Comparison of ENCODE assay signal across 12 mouse cellular contexts in the genomic region with DNA sequence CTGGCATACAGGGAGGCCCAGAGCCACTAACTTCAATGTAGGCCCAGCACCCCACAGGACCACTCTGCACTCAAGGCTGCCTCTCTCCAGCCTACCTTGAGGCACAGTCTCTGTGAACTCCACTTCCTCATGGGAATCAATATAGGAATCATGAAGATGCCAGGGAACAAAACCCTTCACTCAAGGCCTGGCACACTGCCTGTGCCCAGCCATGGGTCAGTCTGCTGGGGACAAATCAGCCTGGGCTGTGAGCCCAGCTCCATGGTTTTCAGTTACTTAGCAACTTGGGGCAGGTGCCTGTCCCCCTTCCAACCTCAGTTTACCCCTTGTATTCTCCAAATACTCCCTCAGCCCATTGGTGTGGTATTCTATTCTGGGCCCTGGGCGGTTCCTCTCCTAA.
DNase-seq lines count a peak whose midpoint lies in the region; ATAC-seq and TF ChIP-seq lines count a peak whose summit lies in the region.
"Had no signal": no experiment of that assay in that cellular context is flagged by ENCODE, and none has a peak within 500 bp of the region (broad histone marks: within the 10 kb centered on the region; RNA-seq: fewer than 3 reads in every experiment).

No protein-coding gene starts in this region.

- H3K4me2 ChIP-seq in hindbrain, postnatal 0 days (ENCODE audit: low read depth, low read length) = no peak overlapping the region
- H3K4me2 ChIP-seq in hindbrain, embryonic 13.5 days = no peak overlapping the region
- H3K4me2 ChIP-seq in midbrain, embryonic 14.5 days (ENCODE audit: low read length) = no peak overlapping the region
- H3K4me2 ChIP-seq in midbrain, embryonic 16.5 days (ENCODE audit: low read length) = no peak overlapping the region
- no peak overlapping the region for H3K4me2 ChIP-seq in midbrain, postnatal 0 days (ENCODE audit: low read depth, low read length, poor library complexity, severe bottlenecking)

- no peak for TF ChIP-seq CTCF in hindbrain, postnatal 0 days (IDR thresholded peaks at IDR 0.05; ENCODE audit: low read depth)
- TF ChIP-seq CTCF in midbrain, postnatal 0 days (IDR thresholded peaks at IDR 0.05) = no peak

- 0 out of 2 replicates have a peak, but pooled peaks cover 6% of the 10 kb centered on the region for H3K4me1 ChIP-seq in hindbrain, postnatal 0 days (ENCODE audit: insufficient read depth, low read length)
- peaks cover 38% of the 10 kb centered on the region for H3K4me1 ChIP-seq in hindbrain, embryonic 13.5 days (replicated peaks)
- peaks cover 27% of the 10 kb centered on the region for H3K4me1 ChIP-seq in midbrain, embryonic 14.5 days (ENCODE audit: control insufficient read depth, insufficient read depth, low read length)
- peaks cover 25% of the 10 kb centered on the region for H3K4me1 ChIP-seq in midbrain, embryonic 16.5 days (ENCODE audit: control insufficient read depth, insufficient read depth, low read length)
- H3K4me1 ChIP-seq in midbrain, postnatal 0 days (ENCODE audit: insufficient read depth, low read length) = peaks cover 5% of the 10 kb centered on the region; the same call in 1 of the 2 replicates

- H3K27me3 ChIP-seq in hindbrain, postnatal 0 days (ENCODE audit: insufficient read depth, low read length) = no peaks in the 10 kb centered on the region
- peaks cover 19% of the 10 kb centered on the region for H3K27me3 ChIP-seq in hindbrain, embryonic 13.5 days
- no peaks in the 10 kb centered on the region for H3K27me3 ChIP-seq in midbrain, embryonic 14.5 days (ENCODE audit: control insufficient read depth, insufficient read depth, low read length)
- no peaks in the 10 kb centered on the region for H3K27me3 ChIP-seq in midbrain, embryonic 16.5 days (ENCODE audit: control insufficient read depth, insufficient read depth, low read depth, low read length)
- H3K27me3 ChIP-seq in midbrain, postnatal 0 days (ENCODE audit: insufficient read depth, low read length) = no peaks in the 10 kb centered on the region

- no peak for ATAC-seq in cerebellum, adult (ENCODE audit: insufficient number of reproducible peaks, low FRiP score, low TSS enrichment)
- no peak for ATAC-seq in hindbrain, postnatal 0 days
- no peak for ATAC-seq in hindbrain, embryonic 13.5 days (ENCODE audit: low FRiP score)
- no peak for ATAC-seq in midbrain, embryonic 14.5 days (ENCODE audit: low FRiP score, low TSS enrichment)
- no peak for ATAC-seq in midbrain, embryonic 16.5 days
- no peak for ATAC-seq in midbrain, postnatal 0 days (ENCODE audit: low FRiP score)
- ATAC-seq: liver, postnatal 0 days had no signal

- peak; percentile 41 to 53 for DNase-seq in cerebellum, postnatal 14 days
- DNase-seq in hindbrain, postnatal 0 days (ENCODE audit: low spot score) = peak; percentile 83
- DNase-seq in midbrain, embryonic 14.5 days = peak; percentile 69
- peak; percentile 78 for DNase-seq in midbrain, postnatal 0 days (ENCODE audit: low spot score)
- DNase-seq in urinary bladder, postnatal 4 days (ENCODE audit: low spot score in 2 of 2) = no peak
- DNase-seq: B cell, adult 2 months; cerebellum, adult 9-11 months; liver, postnatal 0 days; thymus, adult 2 months had no signal

- H3K9me3 ChIP-seq in hindbrain, postnatal 0 days (ENCODE audit: low read length) = no peaks in the 10 kb centered on the region
- no peaks in the 10 kb centered on the region for H3K9me3 ChIP-seq in hindbrain, embryonic 13.5 days
- H3K9me3 ChIP-seq in midbrain, embryonic 14.5 days (ENCODE audit: control insufficient read depth, low read length) = no peaks in the 10 kb centered on the region
- no peaks in the 10 kb centered on the region for H3K9me3 ChIP-seq in midbrain, embryonic 16.5 days (replicated peaks; ENCODE audit: control insufficient read depth, low read length, poor library complexity, severe bottlenecking)
- no peaks in the 10 kb centered on the region for H3K9me3 ChIP-seq in midbrain, postnatal 0 days (ENCODE audit: low read length)

- no peak overlapping the region for H3K27ac ChIP-seq in hindbrain, postnatal 0 days
- no peak overlapping the region; the same call in 1 of the 2 replicates for H3K27ac ChIP-seq in hindbrain, embryonic 13.5 days
- peak overlapping the region; percentile 87; the same call in 1 of the 2 replicates for H3K27ac ChIP-seq in midbrain, embryonic 14.5 days (replicated peaks; ENCODE audit: low read depth, low read length)
- no peak overlapping the region for H3K27ac ChIP-seq in midbrain, embryonic 16.5 days (ENCODE audit: low read length)
- H3K27ac ChIP-seq in midbrain, postnatal 0 days (ENCODE audit: low read depth, low read length) = no peak overlapping the region

- H3K9ac ChIP-seq in hindbrain, postnatal 0 days (replicated peaks; ENCODE audit: low read length) = no peak overlapping the region
- no peak overlapping the region for H3K9ac ChIP-seq in hindbrain, embryonic 13.5 days
- H3K9ac ChIP-seq in midbrain, embryonic 14.5 days (replicated peaks; ENCODE audit: low read length) = no peak overlapping the region
- H3K9ac ChIP-seq in midbrain, embryonic 16.5 days (ENCODE audit: low read depth, low read length) = no peak overlapping the region
- no peak overlapping the region for H3K9ac ChIP-seq in midbrain, postnatal 0 days (replicated peaks; ENCODE audit: low read length, poor library complexity, severe bottlenecking)
- H3K9ac ChIP-seq: liver, postnatal 0 days had no signal

- H3K36me3 ChIP-seq in hindbrain, postnatal 0 days (ENCODE audit: insufficient read depth, low read length) = no peaks in the 10 kb centered on the region
- H3K36me3 ChIP-seq in hindbrain, embryonic 13.5 days = no peaks in the 10 kb centered on the region
- no peaks in the 10 kb centered on the region for H3K36me3 ChIP-seq in midbrain, embryonic 14.5 days (ENCODE audit: control insufficient read depth, insufficient read depth, low read length)
- no peaks in the 10 kb centered on the region for H3K36me3 ChIP-seq in midbrain, embryonic 16.5 days (ENCODE audit: control insufficient read depth, insufficient read depth, low read length)
- no peaks in the 10 kb centered on the region for H3K36me3 ChIP-seq in midbrain, postnatal 0 days (ENCODE audit: insufficient read depth, low read length)

- no peak overlapping the region for H3K4me3 ChIP-seq in hindbrain, postnatal 0 days (ENCODE audit: low read length)
- H3K4me3 ChIP-seq in hindbrain, embryonic 13.5 days = no peak overlapping the region
- H3K4me3 ChIP-seq in midbrain, embryonic 14.5 days (replicated peaks; ENCODE audit: low read depth, low read length) = no peak overlapping the region
- no peak overlapping the region for H3K4me3 ChIP-seq in midbrain, embryonic 16.5 days (ENCODE audit: low read depth, low read length)
- H3K4me3 ChIP-seq in midbrain, postnatal 0 days (ENCODE audit: low read depth, low read length) = no peak overlapping the region

- 75% methylated on average over 1 of the region's 1 CpGs for WGBS in hindbrain, postnatal 0 days
- WGBS in hindbrain, embryonic 13.5 days = 90% methylated on average over 1 of the region's 1 CpGs
- WGBS in midbrain, embryonic 14.5 days = 94% methylated on average over 1 of the region's 1 CpGs
- WGBS in midbrain, embryonic 16.5 days = 93% methylated on average over 1 of the region's 1 CpGs
- WGBS in midbrain, postnatal 0 days = 84% methylated on average over 1 of the region's 1 CpGs

Comparison
In these comparisons a context has a peak if more than half of its experiments do, and no peak if none do; other contexts are left out.
1. DNase-seq: peak in cerebellum, postnatal 14 days (2 of 2), hindbrain, postnatal 0 days (single experiment), midbrain, embryonic 14.5 days (single experiment) and midbrain, postnatal 0 days (single experiment); none in urinary bladder, postnatal 4 days (0 of 2).